Mouse (Mus musculus): ENCODE results near the gene Olfr433. TPM values are rescaled to one million over a fixed set of nuclear protein-coding genes. Genes with fewer than 3 reads are reported as not detected.

Olfr433 gene
- total and polyA plus RNA-seq, 3 experiments: not detected

GRCm38 (mm10) chr1:174031698-174032097 is 8.8 kb upstream of the Olfr433 start, which contains the start of gene Ifi205:
TSS of gene Ifi205 (minus strand) at chr1:174031810.
- no peak within 1 kb of the TSS for H3K9ac ChIP-seq (ENCODE audit: control insufficient read depth, low read depth, low read length, poor library complexity, severe bottlenecking)
- no peaks in the 10 kb centered on the region for H3K27me3 ChIP-seq (ENCODE audit: control insufficient read depth in 1 of 2, insufficient read depth in 2 of 2, low read length in 2 of 2)
- TF ChIP-seq NRF1 (IDR thresholded peaks at IDR 0.05; ENCODE audit: insufficient read depth, low read depth, low read length, poor library complexity, severe bottlenecking) (no peak), POLR2A (IDR thresholded peaks at IDR 0.05; ENCODE audit: control insufficient read depth in 1 of 2, insufficient read depth in 1 of 2, low read depth in 1 of 2, low read length in 2 of 2, poor library complexity in 1 of 2) (no peak), ZKSCAN1 (IDR thresholded peaks at IDR 0.05; ENCODE audit: low read depth, low read length) (no peak), GATA1 (IDR thresholded peaks at IDR 0.05; ENCODE audit: low read depth, low read length) (no peak), CHD1 (IDR thresholded peaks at IDR 0.05; ENCODE audit: low read depth, low read length) (no peak), SIN3A (IDR thresholded peaks at IDR 0.05; ENCODE audit: low read length) (no peak), RAD21 (IDR thresholded peaks at IDR 0.05; ENCODE audit: low read depth, low read length) (no peak), ZNF384 (IDR thresholded peaks at IDR 0.05; ENCODE audit: low read depth, low read length) (no peak)
- H3K36me3 ChIP-seq (ENCODE audit: control insufficient read depth in 1 of 2, insufficient read depth in 2 of 2, low read length in 2 of 2): no peaks in the 10 kb centered on the region
- no peak within 1 kb of the TSS for H3K4me3 ChIP-seq (ENCODE audit: control insufficient read depth in 1 of 2, insufficient read depth in 1 of 2, low read depth in 2 of 2, low read length in 2 of 2)
- no peaks in the 10 kb centered on the region for H3K9me3 ChIP-seq (replicated peaks; ENCODE audit: insufficient read depth, low read length)
- no peaks in the 10 kb centered on the region for H3K4me1 ChIP-seq (ENCODE audit: control insufficient read depth in 1 of 2, insufficient read depth in 2 of 2, low read length in 2 of 2)
- H3K27ac ChIP-seq (ENCODE audit: control insufficient read depth, low read depth, low read length): no peak within 1 kb of the TSS
- no peaks in the 10 kb centered on the region for H3K79me2 ChIP-seq (ENCODE audit: control insufficient read depth, insufficient read depth, low read length, poor library complexity)
- no peak for DNase-seq (ENCODE audit: low read depth, low spot score)

GRCm38 (mm10) chr1:174035841-174036240 is 4.7 kb upstream of the Olfr433 start:
- Histone ChIP-seq H3K9ac (ENCODE audit: control insufficient read depth, low read depth, low read length, poor library complexity, severe bottlenecking) (no peak overlapping the region), H3K27ac (ENCODE audit: control insufficient read depth, low read depth, low read length) (no peak overlapping the region), H3K36me3 (ENCODE audit: control insufficient read depth in 1 of 2, insufficient read depth in 2 of 2, low read length in 2 of 2) (no peaks in the 10 kb centered on the region), H3K4me1 (ENCODE audit: control insufficient read depth in 1 of 2, insufficient read depth in 2 of 2, low read length in 2 of 2) (no peaks in the 10 kb centered on the region), H3K4me3 (ENCODE audit: control insufficient read depth in 1 of 2, insufficient read depth in 1 of 2, low read depth in 2 of 2, low read length in 2 of 2) (no peak overlapping the region), H3K27me3 (ENCODE audit: control insufficient read depth in 1 of 2, insufficient read depth in 2 of 2, low read length in 2 of 2) (no peaks in the 10 kb centered on the region), H3K9me3 (replicated peaks; ENCODE audit: insufficient read depth, low read length) (no peaks in the 10 kb centered on the region), H3K79me2 (ENCODE audit: control insufficient read depth, insufficient read depth, low read length, poor library complexity) (no peaks in the 10 kb centered on the region)
- no peak for TF ChIP-seq ZNF384 (IDR thresholded peaks at IDR 0.05; ENCODE audit: low read depth, low read length)
- TF ChIP-seq ETS1 (IDR thresholded peaks at IDR 0.05; ENCODE audit: low read depth, low read length): no peak
- TF ChIP-seq NRF1 (IDR thresholded peaks at IDR 0.05; ENCODE audit: insufficient read depth, low read depth, low read length, poor library complexity, severe bottlenecking): no peak
- no peak for TF ChIP-seq GABPA (IDR thresholded peaks at IDR 0.05; ENCODE audit: low read depth, low read length)
- no peak for TF ChIP-seq BHLHE40 (IDR thresholded peaks at IDR 0.05; ENCODE audit: borderline replicate concordance, low read depth, low read length)
- no peak for TF ChIP-seq ZMIZ1 (IDR thresholded peaks at IDR 0.05; ENCODE audit: low read depth, low read length)
- no peak for TF ChIP-seq POLR2AphosphoS2 (IDR thresholded peaks at IDR 0.05; ENCODE audit: low read length)
- no peak for TF ChIP-seq MAZ (IDR thresholded peaks at IDR 0.05; ENCODE audit: low read depth, low read length)
- TF ChIP-seq MEF2A (IDR thresholded peaks at IDR 0.05; ENCODE audit: extremely low read depth, insufficient replicate concordance, low read depth, low read length, poor library complexity, severe bottlenecking): no peak
- TF ChIP-seq CHD2 (IDR thresholded peaks at IDR 0.05; ENCODE audit: low read length): no peak
- no peak for TF ChIP-seq ELF1 (IDR thresholded peaks at IDR 0.05; ENCODE audit: low read depth, low read length)
- TF ChIP-seq POLR2AphosphoS5 (IDR thresholded peaks at IDR 0.05; ENCODE audit: borderline replicate concordance, low read depth, low read length): no peak
- no peak for TF ChIP-seq USF2 (IDR thresholded peaks at IDR 0.05; ENCODE audit: borderline replicate concordance in 1 of 2, insufficient read depth in 1 of 2, low read depth in 1 of 2, low read length in 2 of 2)
- TF ChIP-seq MYB (IDR thresholded peaks at IDR 0.05; ENCODE audit: low read depth, low read length): no peak
- no peak for TF ChIP-seq HCFC1 (IDR thresholded peaks at IDR 0.05; ENCODE audit: low read depth, low read length)
- no peak for TF ChIP-seq CTCF (IDR thresholded peaks at IDR 0.05 in 2 of 3, conservative IDR thresholded peaks at IDR 0.05 in 1 of 3; ENCODE audit: control insufficient read depth in 1 of 3, insufficient read depth in 1 of 3, low read depth in 2 of 3, low read length in 3 of 3, poor library complexity in 1 of 3, severe bottlenecking in 1 of 3)
- TF ChIP-seq KAT2A (conservative IDR thresholded peaks at IDR 0.05; ENCODE audit: low read depth, low read length): no peak
- no peak for TF ChIP-seq MYC (IDR thresholded peaks at IDR 0.05; ENCODE audit: low read depth, low read length)
- TF ChIP-seq SIN3A (IDR thresholded peaks at IDR 0.05; ENCODE audit: low read length): no peak
- no peak for DNase-seq (ENCODE audit: low read depth, low spot score)

All from MEL (cell line).